Mouse (Mus musculus) layer of hippocampus, postnatal 25 days (tissue): ENCODE measurements at regions not wholly inside any gene's neighbourhood (a gene's known extent, or its start where the extent isn't known, plus 50 kb on each side); places are given as distances from the start of the nearest gene placed in this dataset.

Source experiments
- DNase-seq, 2 experiments: peaks; one replicate each; pipeline ENCODE4 v3.0.0; 2022; ENCODE audit warnings: mixed read lengths in 2 of 2, low spot score in 1 of 2; ENCODE audit errors: extremely low spot score in 1 of 2

GRCm38 (mm10) chr1:120667776-120668175 is 65.6 kb downstream of the En1 start:
- DNase-seq = no peak

DNA sequence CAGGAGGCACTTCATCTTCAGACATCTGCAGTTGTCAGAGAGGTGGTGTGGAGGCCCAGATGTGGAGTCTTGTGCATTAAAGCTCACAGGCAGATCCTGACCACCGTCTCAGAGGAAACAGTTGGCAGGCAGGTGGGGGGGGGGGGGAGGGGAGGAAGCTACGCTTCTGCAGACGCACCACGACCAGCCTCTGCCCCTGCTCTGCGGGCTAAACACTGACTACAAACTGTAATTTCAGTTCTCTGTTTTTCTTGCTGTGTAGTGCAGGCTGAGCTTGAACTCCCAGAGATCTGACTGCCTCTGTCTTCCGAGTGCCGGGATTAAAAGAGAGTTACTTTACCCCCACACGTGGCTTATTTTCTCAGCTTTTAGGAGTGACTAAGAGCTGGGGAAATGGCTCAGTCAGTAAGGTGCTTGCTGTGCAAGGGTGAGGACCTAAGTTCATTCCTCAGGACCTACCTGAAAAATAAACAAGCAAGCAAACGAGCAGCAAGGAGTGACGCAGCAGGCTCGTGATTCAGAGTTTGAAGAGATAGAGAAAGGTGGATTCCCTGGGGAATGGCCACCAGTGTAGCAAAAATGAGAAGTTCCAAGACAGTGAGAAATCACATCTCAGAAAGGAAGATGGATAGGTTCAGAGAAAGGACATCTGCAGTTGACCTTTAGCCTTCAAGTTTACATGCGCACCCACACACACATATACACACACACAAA is 81.5 kb downstream of the En1 start:
- DNase-seq = no peak

GRCm38 (mm10) chr1:120685650-120686244 is 83.5 kb downstream of the En1 start:
- DNase-seq = no peak

GRCm38 (mm10) chr1:120691571-120691970 is 89.4 kb downstream of the En1 start:
- DNase-seq = no peak

GRCm38 (mm10) chr1:120698189-120698588 is 96.0 kb downstream of the En1 start:
- no peak for DNase-seq

GRCm38 (mm10) chr1:120704201-120704600 is 102.0 kb downstream of the En1 start:
- DNase-seq = no peak

DNA sequence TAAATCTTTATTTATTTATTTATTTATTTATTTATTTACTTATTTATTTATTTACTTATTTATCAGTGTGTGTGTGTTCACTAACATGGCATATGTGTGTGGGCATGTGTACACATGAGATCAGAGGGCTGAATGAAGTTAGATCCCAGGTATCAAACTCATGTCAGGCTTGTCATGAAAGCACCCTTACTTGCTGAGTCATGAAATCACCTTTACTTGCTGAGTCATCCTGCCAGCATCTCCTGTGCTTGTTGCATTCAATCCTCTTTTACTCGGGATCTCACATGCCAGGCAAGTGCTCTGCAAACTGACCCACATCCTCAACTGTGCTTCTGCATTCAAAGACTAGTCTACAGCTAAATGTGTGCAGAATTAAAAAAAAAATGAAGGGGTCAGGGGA is 103.8 kb downstream of the En1 start:
- DNase-seq = no peak

DNA sequence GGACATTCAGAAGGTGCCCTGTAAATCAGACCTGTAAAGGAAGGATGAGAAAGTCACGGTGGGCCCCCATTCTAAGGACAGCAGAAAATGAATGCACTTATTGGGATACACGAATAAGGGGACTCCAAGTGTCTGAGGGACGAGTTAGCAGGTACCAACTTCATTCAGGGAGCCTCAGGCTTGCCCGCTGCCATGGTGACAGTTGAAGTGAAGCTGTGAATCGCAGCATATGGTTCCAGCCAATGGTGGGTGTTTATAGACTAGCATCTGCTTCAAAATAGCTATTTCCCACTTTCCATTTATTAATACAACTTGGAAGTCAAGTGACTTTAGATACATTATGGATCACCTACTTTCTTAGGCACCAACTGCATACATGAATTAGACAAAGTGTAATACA is 106.3 kb downstream of the En1 start:
- no peak for DNase-seq

- no peak for DNase-seq
Measured at GRCm38 (mm10) chr1:120715105-120715877, 113.1 kb downstream of the En1 start.

DNA sequence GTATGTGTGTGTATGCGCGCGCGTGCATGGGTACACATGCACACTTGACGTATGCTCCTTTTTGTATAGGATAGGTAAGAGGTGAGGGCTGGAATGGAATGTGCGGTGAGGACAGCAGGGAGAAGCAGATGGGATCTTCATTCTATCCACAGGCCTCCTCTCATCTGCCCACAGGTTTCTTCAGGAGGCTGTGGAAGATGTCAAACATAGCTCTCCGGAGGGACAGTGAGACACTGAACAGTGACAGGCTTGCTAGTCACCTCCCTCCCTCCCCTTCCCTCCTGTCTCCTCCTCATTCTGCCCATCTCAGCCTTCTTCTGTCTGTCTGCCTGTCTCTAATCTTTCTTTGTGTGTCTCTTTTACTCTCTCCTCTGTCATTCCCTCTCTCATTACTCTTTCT is 124.6 kb downstream of the En1 start:
- no peak for DNase-seq

GRCm38 (mm10) chr1:120727427-120727826 is 125.2 kb downstream of the En1 start:
- DNase-seq = no peak

GRCm38 (mm10) chr1:120732003-120732402 is 129.8 kb downstream of the En1 start:
- DNase-seq = no peak

- no peak for DNase-seq
Measured at GRCm38 (mm10) chr1:120733683-120734082, 131.5 kb downstream of the En1 start.

DNA sequence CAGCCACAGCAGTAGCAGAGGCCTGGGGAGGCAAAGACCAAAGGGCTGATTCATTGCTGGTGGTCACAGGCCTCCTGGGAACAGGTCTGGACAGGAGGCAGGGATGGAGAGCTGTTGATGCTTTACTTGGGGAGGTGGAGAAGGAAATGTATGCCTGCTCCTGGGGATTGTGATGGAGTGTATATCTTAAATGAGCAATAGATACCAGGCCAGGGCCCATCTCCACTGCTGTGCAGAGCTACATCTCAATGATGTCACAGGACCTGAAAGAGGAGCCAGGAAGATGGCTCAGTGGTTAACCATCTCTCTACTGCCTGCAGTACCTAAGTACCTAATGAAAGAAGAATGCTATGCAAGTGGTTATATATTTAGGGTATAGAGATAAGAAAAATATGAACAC is 132.6 kb downstream of the En1 start:
- no peak for DNase-seq

GRCm38 (mm10) chr1:120739499-120739898 is 137.3 kb downstream of the En1 start:
- no peak for DNase-seq

- no peak for DNase-seq
Measured at GRCm38 (mm10) chr1:120741091-120741740, 139.0 kb downstream of the En1 start.

DNA sequence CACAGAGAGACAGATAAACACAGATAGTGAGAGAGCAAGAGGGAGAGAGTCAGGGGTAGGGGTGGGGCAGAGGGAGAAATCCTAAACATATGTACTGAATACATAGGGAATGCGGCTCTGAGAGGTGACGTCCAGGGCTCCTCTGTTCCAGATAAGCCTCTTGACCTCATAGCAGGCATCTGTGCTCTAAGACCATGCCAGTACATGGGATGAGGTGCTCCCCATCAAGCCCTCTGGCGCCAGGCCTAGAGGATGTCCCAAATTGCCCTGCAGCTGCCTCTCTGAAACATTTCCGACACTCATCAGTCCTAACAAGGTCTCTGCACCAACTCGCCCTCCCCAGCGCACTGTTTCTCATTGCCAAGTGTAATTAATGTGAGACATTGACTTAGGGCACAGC is 146.7 kb downstream of the En1 start:
- no peak for DNase-seq

DNA sequence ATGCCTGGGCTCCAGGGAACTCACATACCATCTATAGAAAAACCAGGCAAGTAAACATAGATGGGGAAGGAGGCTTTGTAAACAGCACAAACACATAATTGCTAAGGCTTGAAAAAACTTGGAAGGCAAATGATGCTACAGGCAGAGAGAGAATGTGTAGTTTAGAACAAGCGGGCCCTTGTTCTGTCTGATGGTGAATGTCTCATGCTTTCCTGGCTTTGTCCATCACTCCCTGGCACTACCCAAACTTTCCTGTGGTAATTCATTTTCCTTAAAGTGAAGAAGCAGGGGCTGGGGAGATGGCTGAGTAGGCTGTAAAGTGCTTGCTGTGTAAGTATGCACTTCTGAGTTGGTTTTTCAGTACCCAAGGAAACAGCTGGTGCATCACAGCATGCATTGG is 151.2 kb downstream of the En1 start:
- no peak for DNase-seq

DNA sequence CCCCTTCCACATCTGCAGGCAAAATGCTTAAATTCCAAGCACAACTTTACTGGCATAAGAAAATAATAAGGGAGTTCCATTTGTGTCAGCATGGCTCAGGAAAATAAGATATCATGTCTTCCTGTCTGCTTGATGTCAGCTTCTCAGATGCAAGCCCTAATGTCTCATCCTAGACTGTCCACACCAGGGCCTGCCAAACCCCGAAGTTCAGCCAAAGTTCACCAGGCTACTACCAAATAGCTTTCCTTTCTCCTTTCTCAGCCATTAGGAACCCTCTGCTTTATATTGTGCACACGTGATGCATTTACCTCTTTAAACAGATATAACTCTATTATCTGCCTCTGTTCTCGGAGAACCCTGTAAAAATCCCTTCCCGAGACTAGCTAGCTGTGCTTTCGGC is 152.1 kb downstream of the En1 start:
- no peak for DNase-seq

GRCm38 (mm10) chr1:120757283-120757821 is 155.1 kb downstream of the En1 start:
- DNase-seq = peak in 1 of 2 experiments; percentile 13

DNA sequence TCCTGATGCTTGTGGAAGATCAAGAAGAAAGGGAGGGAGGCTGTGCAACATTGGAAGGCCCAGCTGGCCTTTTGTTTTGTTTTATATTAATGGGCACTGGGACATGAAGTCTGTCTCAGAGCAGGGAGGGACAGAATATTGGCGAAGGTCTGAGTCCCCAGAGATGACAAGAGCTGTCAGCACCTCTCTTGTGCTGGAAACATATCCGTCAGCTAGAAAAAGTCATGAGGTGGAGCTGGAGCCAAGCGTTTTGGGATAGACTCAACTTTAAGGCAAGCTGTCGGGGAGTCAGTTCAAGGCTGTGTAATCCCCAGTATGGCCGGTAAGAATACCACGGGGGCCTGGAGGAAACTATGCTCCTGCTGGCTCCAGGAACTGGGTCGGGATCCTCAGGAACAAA is 156.0 kb downstream of the En1 start:
- DNase-seq = no peak
